Mouse (Mus musculus) v-Abl transformed pro-B cells (cell line): ENCODE data around the gene Gnb3.

Experiments
- in situ Hi-C, 2 experiments: fragments of 400-800 bp; cut with MboI; formaldehyde crosslinking; loops; one replicate each; pipeline ENCODE4 v1.15.1; 2025; ENCODE audit not compliant: unreplicated experiment in 2 of 2

Gene Gnb3

DNA sequence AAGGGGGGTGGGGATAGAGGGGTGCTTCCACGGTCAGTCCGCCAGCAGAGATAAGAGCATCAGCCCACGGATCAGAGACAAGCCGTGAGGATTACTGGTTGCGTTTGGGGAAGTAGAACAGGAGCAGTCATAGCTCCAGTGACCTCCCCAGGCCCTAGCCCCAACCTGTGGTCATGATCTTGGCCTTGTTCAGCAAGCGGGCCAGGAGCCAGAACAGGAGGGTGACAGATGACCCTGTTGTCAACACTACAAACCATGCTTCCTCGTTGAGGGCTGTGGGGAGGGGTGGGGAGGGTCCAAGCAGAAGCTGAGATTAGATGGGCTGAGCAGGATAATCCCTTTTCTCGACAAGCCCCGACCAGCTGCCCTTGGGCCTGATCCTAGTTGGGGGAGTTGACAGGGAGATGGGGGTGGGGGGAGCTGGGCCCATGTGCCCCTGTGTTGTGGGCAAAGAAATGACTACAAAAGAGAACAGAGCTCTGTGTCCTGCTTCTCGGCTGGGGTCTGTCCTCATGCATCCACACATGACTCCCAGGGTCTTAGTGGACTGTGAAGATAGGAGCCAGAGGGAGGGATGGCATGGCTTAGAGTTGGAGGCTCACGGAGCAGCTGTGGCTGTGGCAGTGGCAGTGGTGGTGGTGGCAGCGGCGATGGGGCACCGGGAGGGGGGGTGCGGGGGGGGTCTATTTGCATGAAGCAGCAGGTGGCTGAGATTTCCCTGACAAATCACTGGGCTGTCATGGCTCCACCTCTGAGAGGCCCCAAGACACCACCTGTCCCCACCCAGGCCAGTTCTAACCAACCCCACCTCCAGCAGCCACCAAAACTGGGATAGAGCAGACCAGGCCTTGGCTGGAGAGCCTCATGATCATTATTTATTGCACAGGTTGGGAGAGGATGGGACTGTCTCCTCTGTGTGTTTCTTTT, at the start of gene Gnb3:
Gene Gnb3 (minus strand): TSS at position 35 of the 927 bp plus-strand sequence.
- in situ Hi-C loops: no loop called here

- in situ Hi-C loops: loop anchor here in 1 of 2 experiments (25.0 kb wide), 1 partner anchor 724 kb away; no protein-coding TSS in a partner anchor
These were observed 48.6 kb upstream of the Gnb3 start for GRCm38 (mm10) chr6:124888555-124889125.

DNA sequence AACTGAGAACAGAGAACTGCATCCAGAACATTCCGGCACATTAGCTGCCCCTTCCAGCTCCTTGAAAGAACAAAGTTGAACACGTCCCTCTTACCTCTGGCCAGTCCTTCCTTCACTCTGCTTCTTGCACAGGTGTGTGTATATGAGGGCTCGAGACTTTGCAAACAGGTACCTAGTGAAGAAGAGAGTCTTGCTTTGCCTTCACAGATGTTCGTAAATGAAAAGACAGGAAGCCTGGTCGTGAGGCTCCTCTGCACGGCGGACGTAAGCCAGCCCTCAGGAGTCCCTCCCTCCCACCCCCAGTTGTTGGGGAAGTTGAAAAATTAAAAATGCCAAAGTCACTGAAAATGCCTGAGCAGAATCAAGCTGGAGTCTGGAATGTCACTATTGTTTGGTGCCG, 47.9 kb upstream of the Gnb3 start, which contains the start of gene Cd4:
Gene Cd4 (minus strand): TSS at position 236 of the 400 bp plus-strand sequence.
- in situ Hi-C loops: loop anchor here in 1 of 2 experiments (25.0 kb wide), 1 partner anchor 724 kb away; no protein-coding TSS in a partner anchor

- in situ Hi-C loops: loop anchor here in 1 of 2 experiments (25.0 kb wide), 1 partner anchor 726 kb away; no protein-coding TSS in a partner anchor
These were observed 45.9 kb upstream of the Gnb3 start for GRCm38 (mm10) chr6:124885956-124886381.

DNA sequence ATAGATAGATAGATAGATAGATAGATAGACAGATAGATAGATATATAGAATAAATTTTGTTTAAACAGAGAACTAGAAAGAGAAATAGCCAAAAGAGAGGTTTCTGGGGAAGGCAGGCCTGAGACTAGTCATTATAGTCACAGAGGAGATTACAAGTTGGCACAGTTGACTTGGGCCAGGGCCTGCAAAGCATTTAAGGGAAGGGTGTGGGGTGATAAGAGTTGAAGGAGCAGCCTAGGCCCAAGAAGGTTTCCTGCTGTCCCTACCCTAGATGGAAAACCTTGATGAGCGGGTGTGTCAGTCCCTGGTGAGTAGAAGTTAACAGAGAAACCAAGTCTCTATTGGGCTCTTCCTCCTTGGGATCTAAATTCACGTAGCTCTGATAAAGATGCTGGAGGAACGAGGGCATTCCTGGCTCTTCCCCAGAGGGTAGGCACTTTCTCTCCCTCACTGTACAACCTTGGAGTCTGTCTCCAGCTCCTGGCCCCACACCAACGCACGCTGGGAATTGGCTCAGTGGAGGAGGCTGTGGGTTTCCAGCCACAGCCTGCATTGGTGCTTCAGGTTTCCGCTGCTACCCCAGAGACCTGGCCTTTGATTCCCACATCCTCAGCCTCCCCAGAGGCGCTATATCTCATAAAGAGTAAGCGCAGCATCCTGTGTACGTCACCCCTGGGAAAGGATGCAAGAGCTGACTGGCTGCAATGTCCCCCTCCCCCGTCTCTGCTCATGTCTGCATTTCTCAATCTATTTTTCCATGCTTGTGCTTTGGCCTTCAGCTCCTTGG, 44.8 kb upstream of the Gnb3 start:
- in situ Hi-C loops: loop anchor here in 1 of 2 experiments (25.0 kb wide), 1 partner anchor 727 kb away; no protein-coding TSS in a partner anchor

DNA sequence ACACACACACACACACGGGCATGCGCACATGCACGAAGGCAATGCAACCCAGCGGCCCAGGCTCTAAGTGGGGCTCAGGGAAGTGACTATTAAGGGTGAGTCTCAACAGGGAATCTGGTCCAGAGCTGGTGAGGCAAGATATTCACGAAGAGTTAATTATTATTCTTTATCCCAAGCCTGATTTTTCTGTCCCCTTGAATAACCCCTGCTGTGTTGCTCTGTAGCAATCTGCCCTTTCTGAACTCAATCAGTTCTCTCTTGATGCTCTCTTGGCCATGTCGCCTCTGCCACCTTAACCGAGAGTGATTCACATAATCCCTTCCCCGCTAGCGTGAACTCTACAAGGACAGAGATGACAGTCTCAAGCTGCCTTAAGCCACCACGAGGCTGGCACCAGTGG, 43.3 kb upstream of the Gnb3 start:
- in situ Hi-C loops: loop anchor here in 1 of 2 experiments (25.0 kb wide), 1 partner anchor 729 kb away; no protein-coding TSS in a partner anchor

GRCm38 (mm10) chr6:124881821-124882220, 41.7 kb upstream of the Gnb3 start:
- in situ Hi-C loops: loop anchor here in 1 of 2 experiments (25.0 kb wide), 1 partner anchor 730 kb away; no protein-coding TSS in a partner anchor

DNA sequence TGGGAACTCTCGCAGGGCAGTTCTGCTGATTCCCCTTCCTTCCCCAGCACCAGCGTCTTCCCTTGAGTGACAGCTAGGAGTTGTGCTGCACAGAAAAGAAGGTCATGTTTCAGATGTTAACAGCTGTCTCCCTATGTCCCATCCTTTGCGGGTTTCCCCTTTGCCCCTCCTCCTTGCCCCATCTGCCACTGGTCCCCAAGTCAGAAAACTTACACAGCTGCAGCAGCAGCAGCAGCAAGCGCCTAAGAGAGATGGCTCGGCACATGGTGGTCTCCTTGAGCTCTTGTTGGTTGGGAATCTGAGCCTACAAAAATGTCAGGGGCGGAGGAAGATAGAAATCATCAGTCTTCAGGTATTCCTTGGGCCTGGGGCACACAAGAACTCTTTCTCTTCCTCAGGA, 39.3 kb upstream of the Gnb3 start:
- in situ Hi-C loops: loop anchor here in 1 of 2 experiments (25.0 kb wide), 1 partner anchor 733 kb away; no protein-coding TSS in a partner anchor

GRCm38 (mm10) chr6:124874348-124874747, 34.3 kb upstream of the Gnb3 start:
- in situ Hi-C loops: loop anchor here in 1 of 2 experiments (25.0 kb wide), 1 partner anchor 738 kb away; no protein-coding TSS in a partner anchor

DNA sequence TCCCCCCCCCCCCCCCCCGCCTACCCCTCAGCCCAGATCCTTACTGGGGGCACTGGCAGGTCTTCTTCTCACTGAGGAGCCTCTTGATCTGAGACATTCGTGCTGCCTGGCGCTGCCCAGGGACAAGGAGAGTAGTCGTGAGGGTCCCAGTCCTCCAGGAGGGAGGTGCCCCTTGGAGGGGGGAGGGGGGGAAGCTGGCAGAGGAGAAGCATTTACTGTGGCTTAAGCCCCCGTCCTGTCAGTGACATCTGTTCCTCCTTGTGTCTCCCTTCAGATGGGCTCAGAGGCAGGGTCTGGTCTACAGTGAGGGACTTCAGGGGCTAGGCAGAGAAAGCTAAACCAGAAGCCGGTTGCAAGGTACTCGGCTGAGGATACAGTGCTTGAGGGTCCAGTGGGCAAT, 26.5 kb upstream of the Gnb3 start:
- in situ Hi-C loops: loop anchor here in 1 of 2 experiments (25.0 kb wide), 1 partner anchor 746 kb away; no protein-coding TSS in a partner anchor

DNA sequence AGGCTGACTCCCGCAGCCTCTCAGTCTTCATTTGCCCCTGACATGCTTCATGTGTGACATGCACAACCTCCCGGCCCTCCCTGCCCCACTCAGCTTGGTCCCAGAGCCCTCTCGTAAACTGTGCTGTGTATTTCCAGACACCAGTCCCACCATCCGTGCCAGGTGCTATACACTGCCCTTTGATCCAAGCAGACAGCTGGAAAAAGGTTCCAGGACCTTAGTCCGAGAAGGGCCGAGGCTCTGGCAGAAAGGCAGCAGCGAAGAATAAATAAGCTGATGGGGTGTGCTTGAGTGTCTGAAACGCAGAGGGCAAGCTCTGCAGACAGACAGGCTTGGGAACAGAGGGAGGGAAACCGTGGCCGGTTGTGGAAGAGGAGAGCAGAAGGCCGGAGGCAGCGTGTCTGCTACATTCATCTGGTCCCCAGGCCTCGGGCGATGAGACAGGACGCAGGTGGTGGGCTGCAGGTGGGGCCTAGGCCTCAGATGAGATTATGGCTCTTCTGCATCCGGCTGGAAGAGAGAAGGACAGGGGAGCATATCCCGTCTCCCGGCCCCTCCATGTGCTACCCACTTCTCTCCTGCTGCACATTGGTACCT, 25.8 kb upstream of the Gnb3 start:
- in situ Hi-C loops: loop anchor here in 1 of 2 experiments (25.0 kb wide), 1 partner anchor 746 kb away; no protein-coding TSS in a partner anchor

DNA sequence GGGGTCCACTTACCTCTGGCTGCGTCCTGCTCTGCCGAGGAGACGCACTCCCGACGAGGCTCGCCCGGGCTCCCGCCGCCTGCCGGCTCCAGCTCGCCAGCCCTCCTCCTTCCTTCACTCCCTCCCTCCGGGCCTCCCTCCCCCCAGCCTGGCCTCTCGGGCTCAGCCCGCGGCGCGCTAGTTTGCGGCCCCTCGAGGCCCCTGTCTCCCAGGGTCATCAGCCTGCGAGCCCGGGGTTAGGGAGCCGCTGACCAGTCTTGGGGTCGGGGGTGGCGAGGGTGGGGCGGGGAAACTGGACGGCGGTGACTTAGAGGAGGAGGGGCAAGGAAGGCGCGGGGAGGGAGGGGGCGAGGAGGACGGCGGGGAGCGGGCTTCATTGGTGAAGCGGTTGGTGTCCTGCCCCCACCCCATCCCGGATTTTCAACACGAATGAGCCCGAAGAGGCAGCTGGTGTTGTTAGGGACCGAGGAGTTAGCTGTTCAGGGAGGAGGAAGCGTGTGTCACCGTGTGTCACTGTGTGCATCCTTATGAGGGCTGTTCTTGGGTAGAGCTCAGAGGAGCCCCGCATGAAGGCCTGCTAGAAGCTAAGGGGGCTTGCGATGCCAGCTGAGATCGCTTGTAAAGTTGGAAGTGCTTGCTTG, 23.7 kb upstream of the Gnb3 start, which contains the start of gene Gpr162:
Gene Gpr162 (minus strand): TSS at position 326 of the 641 bp plus-strand sequence.
- in situ Hi-C loops: loop anchor here in 1 of 2 experiments (25.0 kb wide), 1 partner anchor 749 kb away; no protein-coding TSS in a partner anchor

DNA sequence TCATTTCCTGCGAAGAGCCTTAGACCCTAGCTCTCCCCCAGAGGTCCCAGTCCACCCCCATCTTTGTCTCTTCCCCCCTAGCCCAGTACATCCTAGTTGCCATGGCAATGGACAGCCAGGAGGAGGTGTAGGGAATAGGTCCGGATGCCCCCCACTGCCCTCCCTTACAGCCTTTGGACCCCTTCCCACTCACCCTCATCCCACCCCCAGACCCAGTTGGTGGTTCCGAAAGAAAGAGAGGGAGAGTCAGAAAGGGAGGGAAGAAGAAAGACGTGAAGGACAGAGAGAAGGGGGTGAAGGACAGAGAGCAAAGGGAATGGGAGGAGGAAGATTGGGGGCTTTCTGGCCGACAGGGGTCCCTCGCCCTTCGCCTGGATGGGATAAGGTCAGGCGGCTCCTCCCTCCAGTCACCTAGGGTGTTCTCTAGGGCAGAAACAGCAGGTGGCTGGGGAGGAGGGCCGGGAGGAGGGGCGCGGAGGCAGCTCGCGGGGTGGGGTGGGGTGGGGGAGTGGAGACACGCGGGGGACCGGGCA, 23.1 kb upstream of the Gnb3 start:
- in situ Hi-C loops: loop anchor here in 1 of 2 experiments (25.0 kb wide), 1 partner anchor 749 kb away; no protein-coding TSS in a partner anchor

GRCm38 (mm10) chr6:124862406-124863124, 22.5 kb upstream of the Gnb3 start:
- in situ Hi-C loops: loop anchor here in 1 of 2 experiments (25.0 kb wide), 1 partner anchor 750 kb away; no protein-coding TSS in a partner anchor

GRCm38 (mm10) chr6:124861802-124862201, 21.7 kb upstream of the Gnb3 start:
- in situ Hi-C loops: loop anchor here in 1 of 2 experiments (25.0 kb wide), 1 partner anchor 750 kb away; no protein-coding TSS in a partner anchor

- in situ Hi-C loops: loop anchor here in 1 of 2 experiments (25.0 kb wide), 1 partner anchor 751 kb away; no protein-coding TSS in a partner anchor
These were observed 21.2 kb upstream of the Gnb3 start for GRCm38 (mm10) chr6:124861266-124861665.

DNA sequence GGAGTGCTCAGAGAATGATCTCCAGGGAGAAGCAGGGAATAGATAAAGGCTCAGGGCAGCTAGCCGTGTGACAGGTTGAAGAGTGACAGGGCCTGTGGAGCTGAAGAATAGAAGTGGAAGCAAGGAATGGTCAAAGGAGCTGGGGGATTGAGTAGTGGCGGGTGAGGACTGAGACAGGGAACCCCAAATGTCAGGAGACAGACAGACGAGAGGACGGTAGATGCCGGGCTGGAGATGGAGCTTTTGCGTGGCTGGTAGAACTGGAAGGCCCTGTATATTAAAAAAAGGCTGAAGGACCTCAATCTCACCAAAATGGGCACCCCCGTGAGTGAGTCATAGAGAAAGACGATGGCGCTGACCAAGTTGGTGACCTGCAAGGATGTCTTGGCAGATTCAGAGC, 20.4 kb upstream of the Gnb3 start:
- in situ Hi-C loops: loop anchor here in 1 of 2 experiments (25.0 kb wide), 1 partner anchor 752 kb away; no protein-coding TSS in a partner anchor
